Mouse (Mus musculus) C2C12 (cell line): ENCODE measurements around the gene Pdcd6.

Experiments used
- CEBPB ChIP-seq: IDR thresholded peaks from one replicate; pipeline ENCODE4 v1.6.1; 2011; ENCODE audit warnings: low read depth, mild to moderate bottlenecking, control low read depth, moderate library complexity
- CTCF ChIP-seq: IDR thresholded peaks from one replicate; pipeline ENCODE4 v1.5.1; 2011; ENCODE audit not compliant: control insufficient read depth, insufficient read depth, insufficient read length
- FOSL1 ChIP-seq: IDR thresholded peaks from one replicate; pipeline ENCODE4 v1.8.0; 2011; ENCODE audit warnings: mild to moderate bottlenecking, low read length; ENCODE audit not compliant: poor library complexity, insufficient read depth, severe bottlenecking
- MAX ChIP-seq: IDR thresholded peaks from one replicate; pipeline ENCODE4 v1.6.1; 2011; ENCODE audit warnings: mild to moderate bottlenecking, control low read depth
- MYOD1 ChIP-seq: IDR thresholded peaks from one replicate; pipeline ENCODE4 v1.6.1; 2011; ENCODE audit warnings: low read depth; ENCODE audit not compliant: control insufficient read depth, insufficient read length
- MYOG ChIP-seq: IDR thresholded peaks from one replicate; pipeline ENCODE4 v1.6.1; 2011; ENCODE audit not compliant: control insufficient read depth, insufficient read length; ENCODE audit errors: extremely low read depth
- USF1 ChIP-seq: IDR thresholded peaks from one replicate; pipeline ENCODE4 v1.6.1; 2011; ENCODE audit warnings: low read depth, mild to moderate bottlenecking, control low read depth, moderate library complexity

GRCm38 (mm10) chr13:74260231-74260992 lies 57.0 kb downstream of the Pdcd6 start:
- TF ChIP-seq CTCF = no peak
- no peak for TF ChIP-seq MAX
- no peak for TF ChIP-seq FOSL1
- no peak for TF ChIP-seq MYOG
- TF ChIP-seq USF1 = no peak
- TF ChIP-seq MYOD1 = no peak
- no peak for TF ChIP-seq CEBPB
